Mouse (Mus musculus): Measurements from ENCODE around the gene Gm29564. TPM values are rescaled to one million over a fixed set of nuclear protein-coding genes. Genes with fewer than 3 reads are reported as not detected.
"Not testable (repeated sequence)": the region's sequence is repeated elsewhere in the genome, so short reads cannot be mapped to it uniquely, and the experiment has no call there.

The Gm29564 gene
- not detected in 2 replicates for polyA plus RNA-seq (2015; fragmentation: Nextera tagmentation; extraction: Ambion mirVana)

GRCm38 (mm10) chrY:78212693-78213092 is at the start of gene Gm29564:
Gene Gm29564 (plus strand): TSS chrY:78212993.
- not testable (repeated sequence) for H3K4me2 ChIP-seq; H3K4me3 ChIP-seq; H3K9me3 ChIP-seq; H3K4me1 ChIP-seq; H3K27me3 ChIP-seq; H3K36me3 ChIP-seq; H3K9ac ChIP-seq; ATAC-seq (ENCODE audit: borderline replicate concordance, extremely low read depth, low FRiP score, low TSS enrichment); H3K27ac ChIP-seq
- WGBS, result no CpG with 5 or more reads among the region's 6 CpGs

Other genes with a start within 250 kb of the Gm29564 start
- gene Gm20867, start 249.8 kb upstream of the Gm29564 start, polyA plus RNA-seq (2015; fragmentation: Nextera tagmentation; extraction: Ambion mirVana), result not detected in 2 replicates

Data from lung, embryonic 15.5 days (tissue).